Mouse (Mus musculus): ENCODE data around the gene Slc2a3.

- TF ChIP-seq CTCF (IDR thresholded peaks at IDR 0.05; ENCODE audit: control insufficient read depth, insufficient read depth, low read length) (no peak), POLR2A (IDR thresholded peaks at IDR 0.05; ENCODE audit: borderline replicate concordance, control insufficient read depth, low read depth, low read length) (peak; percentile 15; the same call in 1 of the 2 replicates)
Measured at GRCm38 (mm10) chr6:122819306-122820070, 18.0 kb upstream of the Slc2a3 start, which contains the start of gene Foxj2.
